Mouse (Mus musculus): Measurements from ENCODE around the gene Pkm. TPM values are rescaled to one million over a fixed set of nuclear protein-coding genes. Genes with fewer than 3 reads are reported as not detected.
A peak's percentile ranks its signal among the peaks of the same experiment; 100 is the strongest.

The Pkm gene
- polyA plus RNA-seq, 1 experiment from 2014 or later: 1,587 TPM

GRCm38 (mm10) chr9:59723096-59723657 is 67.0 kb downstream of the Pkm start:
- H3K9me3 ChIP-seq (replicated peaks): no peaks in the 10 kb centered on the region
- H3K4me2 ChIP-seq: peak overlapping the region; percentile 47
- H3K9ac ChIP-seq: no peak overlapping the region
- peaks cover 7% of the 10 kb centered on the region; the same call in 1 of the 2 replicates for H3K27me3 ChIP-seq
- WGBS: 25% methylated on average over 10 of the region's 10 CpGs
- no peaks in the 10 kb centered on the region for H3K36me3 ChIP-seq (ENCODE audit: poor library complexity, severe bottlenecking)
- H3K27ac ChIP-seq: peak overlapping the region; percentile 20; the same call in 1 of the 2 replicates
- H3K4me1 ChIP-seq: peaks cover 15% of the 10 kb centered on the region
- H3K4me3 ChIP-seq: no peak overlapping the region
- peak; percentile 62 for ATAC-seq

DNA sequence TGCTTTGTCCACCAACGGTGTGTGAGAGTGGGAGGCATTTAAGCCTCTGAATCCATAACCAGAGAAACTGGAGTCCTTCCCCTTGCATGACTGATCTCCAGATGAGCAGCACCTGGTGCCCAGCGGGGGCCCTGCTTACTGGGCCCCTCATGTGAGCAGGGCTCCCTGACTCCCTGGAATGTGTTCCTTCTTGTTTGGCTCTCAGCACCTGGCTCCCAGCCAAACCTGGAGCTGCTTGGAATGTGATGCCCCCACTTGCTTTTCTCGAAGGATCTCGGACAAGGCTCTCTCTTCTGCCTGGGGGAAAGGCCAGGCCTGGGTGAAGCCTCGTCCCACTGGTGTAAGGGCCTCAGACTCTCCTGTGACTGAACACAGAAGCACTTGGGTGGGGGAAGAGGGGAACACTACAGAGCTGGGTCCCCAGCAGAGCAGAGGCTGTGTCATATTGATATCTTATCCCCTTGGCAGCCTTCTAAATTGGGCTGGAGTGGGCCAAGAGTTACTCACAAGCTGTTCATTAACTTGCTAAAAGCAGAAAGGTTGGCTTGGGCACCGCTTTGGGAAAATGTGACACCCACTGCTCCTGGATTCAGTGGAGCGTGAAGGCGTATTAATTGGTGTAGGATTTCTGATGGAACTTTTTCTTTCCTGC is 67.7 kb downstream of the Pkm start:
- 44% methylated on average over 8 of the region's 8 CpGs for WGBS
- Histone ChIP-seq H3K27ac (peak overlapping the region; percentile 20; the same call in 1 of the 2 replicates), H3K9ac (no peak overlapping the region), H3K4me2 (no peak overlapping the region; the same call in 1 of the 2 replicates), H3K36me3 (ENCODE audit: poor library complexity, severe bottlenecking) (no peaks in the 10 kb centered on the region), H3K4me3 (no peak overlapping the region), H3K9me3 (replicated peaks) (no peaks in the 10 kb centered on the region), H3K27me3 (peaks cover 6% of the 10 kb centered on the region; the same call in 1 of the 2 replicates), H3K4me1 (peaks cover 15% of the 10 kb centered on the region)
- ATAC-seq: peak; percentile 55

DNA sequence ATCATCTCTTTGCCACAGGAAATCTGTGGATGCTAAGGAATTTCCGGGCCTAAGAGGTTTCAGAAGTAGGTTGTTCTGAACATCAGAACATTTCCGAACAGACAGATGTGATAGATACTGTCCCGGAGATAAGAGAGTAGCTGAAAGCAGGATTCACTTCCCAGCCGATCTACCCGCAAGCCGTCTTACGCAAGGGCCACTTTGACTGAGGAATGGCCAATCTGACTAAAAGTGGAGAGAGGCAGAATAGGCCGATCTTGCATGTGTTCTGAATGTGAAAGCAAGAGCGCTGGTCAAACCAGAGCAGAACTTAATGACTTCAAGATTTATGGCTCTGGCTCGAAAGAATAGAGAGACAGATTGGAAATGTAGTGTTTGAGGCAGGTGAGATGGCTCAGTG is 69.3 kb downstream of the Pkm start:
- 94% methylated on average over 10 of the region's 10 CpGs for WGBS
- H3K9ac ChIP-seq: no peak overlapping the region
- no peak overlapping the region for H3K27ac ChIP-seq
- no peak overlapping the region for H3K4me3 ChIP-seq
- no peak for ATAC-seq
- H3K9me3 ChIP-seq (replicated peaks): no peaks in the 10 kb centered on the region
- peaks cover 6% of the 10 kb centered on the region; the same call in 1 of the 2 replicates for H3K27me3 ChIP-seq
- no peak overlapping the region for H3K4me2 ChIP-seq
- peaks cover 15% of the 10 kb centered on the region for H3K4me1 ChIP-seq
- no peaks in the 10 kb centered on the region for H3K36me3 ChIP-seq (ENCODE audit: poor library complexity, severe bottlenecking)

- Histone ChIP-seq H3K36me3 (ENCODE audit: poor library complexity, severe bottlenecking) (no peaks in the 10 kb centered on the region), H3K4me3 (no peak overlapping the region), H3K9ac (no peak overlapping the region), H3K27ac (no peak overlapping the region), H3K4me2 (no peak overlapping the region), H3K9me3 (replicated peaks) (no peaks in the 10 kb centered on the region), H3K27me3 (no peaks in the 10 kb centered on the region), H3K4me1 (peaks cover 15% of the 10 kb centered on the region)
- no peak for ATAC-seq
- 90% methylated on average over 11 of the region's 11 CpGs for WGBS
Measured at GRCm38 (mm10) chr9:59727569-59728286, 71.6 kb downstream of the Pkm start.

Other genes starting within 250 kb of the Pkm start
- 18.0 and 19.0 TPM in 2 replicates for gene Arih1, start 169.8 kb upstream of the Pkm start, polyA plus RNA-seq (2015; fragmentation: Nextera tagmentation; extraction: Ambion mirVana)
- 35.8 and 38.8 TPM in 2 replicates for gene Hexa, start 116.8 kb upstream of the Pkm start, polyA plus RNA-seq (2015; fragmentation: Nextera tagmentation; extraction: Ambion mirVana)
- gene Tmem202, start 116.5 kb upstream of the Pkm start, polyA plus RNA-seq (2015; fragmentation: Nextera tagmentation; extraction: Ambion mirVana): 0.49 TPM in 1 of 2 replicates, not detected in the other
- 19.5 and 25.5 TPM in 2 replicates for gene Celf6, start 78.5 kb upstream of the Pkm start, polyA plus RNA-seq (2015; fragmentation: Nextera tagmentation; extraction: Ambion mirVana)
- 154 and 155 TPM in 2 replicates for gene Parp6, start 39.1 kb upstream of the Pkm start, polyA plus RNA-seq (2015; fragmentation: Nextera tagmentation; extraction: Ambion mirVana)
- gene Gramd2, start 23.8 kb downstream of the Pkm start, polyA plus RNA-seq (2015; fragmentation: Nextera tagmentation; extraction: Ambion mirVana): 1.3 and 1.8 TPM in 2 replicates
- 12.4 and 13.1 TPM in 2 replicates for gene Senp8, start 94.3 kb downstream of the Pkm start, polyA plus RNA-seq (2015; fragmentation: Nextera tagmentation; extraction: Ambion mirVana)
- 19.2 and 21.7 TPM in 2 replicates for gene Myo9a, start 94.5 kb downstream of the Pkm start, polyA plus RNA-seq (2015; fragmentation: Nextera tagmentation; extraction: Ambion mirVana)